Mouse (Mus musculus): ENCODE measurements around the gene Gtsf1. TPM values are rescaled to one million over a fixed set of nuclear protein-coding genes. Genes with fewer than 3 reads are reported as not detected.

Gtsf1 gene
- polyA plus RNA-seq, 1 experiment from 2014 or later: 0.32 TPM

- no peaks in the 10 kb centered on the region for H3K27me3 ChIP-seq (ENCODE audit: control insufficient read depth, insufficient read depth, low read length)
- peak overlapping the region; percentile 86 for H3K4me2 ChIP-seq (ENCODE audit: low read depth, low read length)
- peak overlapping the region; percentile 91 for H3K4me3 ChIP-seq (ENCODE audit: low read depth, low read length)
- ATAC-seq (replicated peaks; ENCODE audit: insufficient number of reproducible peaks, low FRiP score, low TSS enrichment, low read depth): 0 out of 2 replicates have a peak, but pooled peaks have one; percentile 30
- H3K27ac ChIP-seq (replicated peaks; ENCODE audit: low read depth, low read length): peak overlapping the region; percentile 87
- peaks cover 7% of the 10 kb centered on the region; the same call in 1 of the 2 replicates for H3K4me1 ChIP-seq (ENCODE audit: control insufficient read depth, insufficient read depth, low read length)
- H3K9ac ChIP-seq (replicated peaks; ENCODE audit: low read length): peak overlapping the region; percentile 93
- H3K9me3 ChIP-seq (replicated peaks; ENCODE audit: control insufficient read depth, low read length): no peaks in the 10 kb centered on the region
- under 1% methylated on average over 51 of the region's 51 CpGs for WGBS
- DNase-seq (ENCODE audit: low spot score): peak; percentile 69
- H3K36me3 ChIP-seq (replicated peaks; ENCODE audit: control insufficient read depth, insufficient read depth, low read depth, low read length): no peaks in the 10 kb centered on the region
These were observed 64.5 kb downstream of the Gtsf1 start for GRCm38 (mm10) chr15:103365471-103366375.

GRCm38 (mm10) chr15:103364761-103365160 is 65.5 kb downstream of the Gtsf1 start:
- Histone ChIP-seq H3K36me3 (replicated peaks; ENCODE audit: control insufficient read depth, insufficient read depth, low read depth, low read length) (no peaks in the 10 kb centered on the region), H3K27ac (replicated peaks; ENCODE audit: low read depth, low read length) (no peak overlapping the region), H3K9me3 (replicated peaks; ENCODE audit: control insufficient read depth, low read length) (no peaks in the 10 kb centered on the region), H3K27me3 (ENCODE audit: control insufficient read depth, insufficient read depth, low read length) (no peaks in the 10 kb centered on the region), H3K9ac (replicated peaks; ENCODE audit: low read length) (peak overlapping the region; percentile 93; the same call in 1 of the 2 replicates), H3K4me3 (ENCODE audit: low read depth, low read length) (peak overlapping the region; percentile 91), H3K4me2 (ENCODE audit: low read depth, low read length) (peak overlapping the region; percentile 86), H3K4me1 (ENCODE audit: control insufficient read depth, insufficient read depth, low read length) (peaks cover 7% of the 10 kb centered on the region; the same call in 1 of the 2 replicates)
- ATAC-seq (replicated peaks; ENCODE audit: insufficient number of reproducible peaks, low FRiP score, low TSS enrichment, low read depth): no peak
- 54% methylated on average over 4 of the region's 4 CpGs for WGBS
- no peak for DNase-seq (ENCODE audit: low spot score)

GRCm38 (mm10) chr15:103363809-103364208 is 66.5 kb downstream of the Gtsf1 start:
- no peak overlapping the region for H3K27ac ChIP-seq (replicated peaks; ENCODE audit: low read depth, low read length)
- WGBS: 68% methylated on average over 1 of the region's 1 CpGs
- H3K36me3 ChIP-seq (replicated peaks; ENCODE audit: control insufficient read depth, insufficient read depth, low read depth, low read length): no peaks in the 10 kb centered on the region
- DNase-seq (ENCODE audit: low spot score) (no peak), ATAC-seq (replicated peaks; ENCODE audit: insufficient number of reproducible peaks, low FRiP score, low TSS enrichment, low read depth) (no peak)
- peaks cover 10% of the 10 kb centered on the region; the same call in 1 of the 2 replicates for H3K4me1 ChIP-seq (ENCODE audit: control insufficient read depth, insufficient read depth, low read length)
- H3K9ac ChIP-seq (replicated peaks; ENCODE audit: low read length): no peak overlapping the region
- H3K4me3 ChIP-seq (ENCODE audit: low read depth, low read length): no peak overlapping the region
- H3K4me2 ChIP-seq (ENCODE audit: low read depth, low read length): no peak overlapping the region
- H3K9me3 ChIP-seq (replicated peaks; ENCODE audit: control insufficient read depth, low read length): no peaks in the 10 kb centered on the region
- H3K27me3 ChIP-seq (ENCODE audit: control insufficient read depth, insufficient read depth, low read length): no peaks in the 10 kb centered on the region

- ATAC-seq (replicated peaks; ENCODE audit: insufficient number of reproducible peaks, low FRiP score, low TSS enrichment, low read depth) (no peak), DNase-seq (ENCODE audit: low spot score) (no peak)
- Histone ChIP-seq H3K27me3 (ENCODE audit: control insufficient read depth, insufficient read depth, low read length) (no peaks in the 10 kb centered on the region), H3K4me3 (ENCODE audit: low read depth, low read length) (no peak overlapping the region), H3K4me2 (ENCODE audit: low read depth, low read length) (no peak overlapping the region), H3K9ac (replicated peaks; ENCODE audit: low read length) (no peak overlapping the region), H3K9me3 (replicated peaks; ENCODE audit: control insufficient read depth, low read length) (no peaks in the 10 kb centered on the region), H3K4me1 (ENCODE audit: control insufficient read depth, insufficient read depth, low read length) (peaks cover 15% of the 10 kb centered on the region; the same call in 1 of the 2 replicates), H3K36me3 (replicated peaks; ENCODE audit: control insufficient read depth, insufficient read depth, low read depth, low read length) (no peaks in the 10 kb centered on the region), H3K27ac (replicated peaks; ENCODE audit: low read depth, low read length) (no peak overlapping the region)
- WGBS: 87% methylated on average over 3 of the region's 3 CpGs
These were observed 67.3 kb downstream of the Gtsf1 start for GRCm38 (mm10) chr15:103362950-103363349.

GRCm38 (mm10) chr15:103362333-103362732 is 67.9 kb downstream of the Gtsf1 start:
- Histone ChIP-seq H3K9me3 (replicated peaks; ENCODE audit: control insufficient read depth, low read length) (no peaks in the 10 kb centered on the region), H3K27me3 (ENCODE audit: control insufficient read depth, insufficient read depth, low read length) (no peaks in the 10 kb centered on the region), H3K27ac (replicated peaks; ENCODE audit: low read depth, low read length) (no peak overlapping the region), H3K9ac (replicated peaks; ENCODE audit: low read length) (no peak overlapping the region), H3K4me1 (ENCODE audit: control insufficient read depth, insufficient read depth, low read length) (peaks cover 11% of the 10 kb centered on the region; the same call in 1 of the 2 replicates), H3K36me3 (replicated peaks; ENCODE audit: control insufficient read depth, insufficient read depth, low read depth, low read length) (no peaks in the 10 kb centered on the region), H3K4me3 (ENCODE audit: low read depth, low read length) (no peak overlapping the region), H3K4me2 (ENCODE audit: low read depth, low read length) (no peak overlapping the region)
- ATAC-seq (replicated peaks; ENCODE audit: insufficient number of reproducible peaks, low FRiP score, low TSS enrichment, low read depth) (no peak), DNase-seq (ENCODE audit: low spot score) (no peak)
- WGBS: 95% methylated on average over 6 of the region's 7 CpGs

GRCm38 (mm10) chr15:103361269-103361668 is 69.0 kb downstream of the Gtsf1 start:
- WGBS: 88% methylated on average over 1 of the region's 1 CpGs
- H3K36me3 ChIP-seq (replicated peaks; ENCODE audit: control insufficient read depth, insufficient read depth, low read depth, low read length): no peaks in the 10 kb centered on the region
- H3K4me1 ChIP-seq (ENCODE audit: control insufficient read depth, insufficient read depth, low read length): peaks cover 8% of the 10 kb centered on the region; the same call in 1 of the 2 replicates
- no peak overlapping the region for H3K27ac ChIP-seq (replicated peaks; ENCODE audit: low read depth, low read length)
- H3K9ac ChIP-seq (replicated peaks; ENCODE audit: low read length): no peak overlapping the region
- DNase-seq (ENCODE audit: low spot score) (no peak), ATAC-seq (replicated peaks; ENCODE audit: insufficient number of reproducible peaks, low FRiP score, low TSS enrichment, low read depth) (no peak)
- H3K27me3 ChIP-seq (ENCODE audit: control insufficient read depth, insufficient read depth, low read length): no peaks in the 10 kb centered on the region
- H3K4me2 ChIP-seq (ENCODE audit: low read depth, low read length): no peak overlapping the region
- no peaks in the 10 kb centered on the region for H3K9me3 ChIP-seq (replicated peaks; ENCODE audit: control insufficient read depth, low read length)
- H3K4me3 ChIP-seq (ENCODE audit: low read depth, low read length): no peak overlapping the region

- H3K4me1 ChIP-seq (ENCODE audit: control insufficient read depth, insufficient read depth, low read length): peaks cover 8% of the 10 kb centered on the region; the same call in 1 of the 2 replicates
- 0 out of 2 replicates have a peak overlapping the region, but pooled peaks have one; percentile 15 for H3K9ac ChIP-seq (replicated peaks; ENCODE audit: low read length)
- H3K4me3 ChIP-seq (ENCODE audit: low read depth, low read length): no peak overlapping the region
- no peaks in the 10 kb centered on the region for H3K9me3 ChIP-seq (replicated peaks; ENCODE audit: control insufficient read depth, low read length)
- DNase-seq (ENCODE audit: low spot score) (no peak), ATAC-seq (replicated peaks; ENCODE audit: insufficient number of reproducible peaks, low FRiP score, low TSS enrichment, low read depth) (no peak)
- WGBS: 91% methylated on average over 5 of the region's 5 CpGs
- no peak overlapping the region for H3K4me2 ChIP-seq (ENCODE audit: low read depth, low read length)
- no peaks in the 10 kb centered on the region; the same call in 1 of the 2 replicates for H3K36me3 ChIP-seq (replicated peaks; ENCODE audit: control insufficient read depth, insufficient read depth, low read depth, low read length)
- H3K27me3 ChIP-seq (ENCODE audit: control insufficient read depth, insufficient read depth, low read length): no peaks in the 10 kb centered on the region
- H3K27ac ChIP-seq (replicated peaks; ENCODE audit: low read depth, low read length): no peak overlapping the region
These were observed 70.2 kb downstream of the Gtsf1 start for GRCm38 (mm10) chr15:103359869-103360602.

Measured in embryonic facial prominence, embryonic 11.5 days (tissue).